Mouse (Mus musculus) heart, adult 18-20 months (tissue): Measurements from ENCODE around the gene Olfr1309. TPM values are rescaled to one million over a fixed set of nuclear protein-coding genes. Genes with fewer than 3 reads are reported as not detected.
"Not testable (repeated sequence)": the region's sequence is repeated elsewhere in the genome, so short reads cannot be mapped to it uniquely, and the experiment has no call there.

ENCODE experiments used
- DNase-seq, 2 experiments: peaks; one replicate each; pipeline ENCODE4 v3.0.0; 2021 to 2022; ENCODE audit warnings: mixed read lengths in 1 of 2
- long read RNA-seq, 2 experiments: library from polyadenylated mRNA; stranded (forward); transcript quantifications; one replicate each; pipeline ENCODE4 v2.0.0; 2021
- total RNA-seq, 2 experiments: library from RNA; stranded (reverse); gene quantifications; 2 replicates each; pipeline ENCODE4 v1.2.3; 2021

Olfr1309 gene
- total RNA-seq: not detected
- long read RNA-seq, experiment 1: 0 reads
- long read RNA-seq, experiment 2: 0 reads

GRCm38 (mm10) chr2:111990181-111990580, at the start of gene Olfr1309:
Gene Olfr1309, minus strand, starts transcription at chr2:111990281.
- DNase-seq: no peak

GRCm38 (mm10) chr2:112026971-112027370, 36.9 kb upstream of the Olfr1309 start:
- DNase-seq: not testable (repeated sequence)

GRCm38 (mm10) chr2:112024312-112024711, 34.2 kb upstream of the Olfr1309 start, which contains the start of gene Olfr1311:
Gene Olfr1311, minus strand, starts transcription at chr2:112024412.
- no peak for DNase-seq

GRCm38 (mm10) chr2:112014900-112015299, 24.8 kb upstream of the Olfr1309 start:
- DNase-seq: no peak

GRCm38 (mm10) chr2:112012608-112013007, 22.5 kb upstream of the Olfr1309 start, which contains the start of gene Olfr1310:
Gene Olfr1310, minus strand, starts transcription at chr2:112012708.
- no peak for DNase-seq

- no peak for DNase-seq
These were observed 25.2 kb downstream of the Olfr1309 start, which contains the start of gene Olfr1308 for GRCm38 (mm10) chr2:111964844-111965243. Gene Olfr1308, minus strand, starts transcription at chr2:111964944.

DNA sequence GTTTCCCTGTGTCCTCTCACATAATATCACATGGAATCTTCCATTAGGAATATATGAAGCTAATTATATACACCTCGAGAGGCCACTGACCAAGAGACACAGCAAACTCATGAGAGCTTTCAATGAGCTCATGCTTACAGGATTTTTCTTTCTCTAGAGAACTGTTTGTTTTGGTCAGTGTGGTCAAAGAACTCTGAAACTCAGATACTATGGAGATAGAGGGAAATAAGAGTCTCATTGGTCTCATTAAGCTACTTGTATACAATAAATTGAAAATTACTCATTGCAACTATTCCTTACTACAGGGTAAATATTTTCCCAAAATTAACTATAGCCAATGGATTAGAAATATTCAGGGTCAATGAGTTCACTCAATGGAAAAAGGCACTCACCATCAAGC, 40.7 kb downstream of the Olfr1309 start, which contains the start of gene Olfr1307:
Olfr1307 (minus strand) TSS at position 101 of the 400 bp plus-strand sequence.
- DNase-seq: no peak

Other genes starting within 250 kb of the Olfr1309 start
- gene Olfr1301, start 239.3 kb downstream of the Olfr1309 start, total RNA-seq: not detected
- not detected for gene Olfr1302, start 212.9 kb downstream of the Olfr1309 start, total RNA-seq
- gene Olfr1303, start 169.9 kb downstream of the Olfr1309 start, total RNA-seq: not detected
- not detected for gene Olfr1305, start 113.1 kb downstream of the Olfr1309 start, total RNA-seq
- gene Olfr1306, start 74.0 kb downstream of the Olfr1309 start, total RNA-seq: not detected
- gene Olfr1307, start 40.8 kb downstream of the Olfr1309 start, total RNA-seq: not detected
- not detected for gene Olfr1308, start 25.3 kb downstream of the Olfr1309 start, total RNA-seq
- not detected for gene Olfr1310, start 22.4 kb upstream of the Olfr1309 start, total RNA-seq
- gene Olfr1311, start 34.1 kb upstream of the Olfr1309 start, total RNA-seq: not detected
- gene Olfr1312, start 60.0 kb upstream of the Olfr1309 start, total RNA-seq: not detected
- gene Olfr1313, start 87.6 kb upstream of the Olfr1309 start, total RNA-seq: not detected
- gene Olfr1314, start 106.5 kb upstream of the Olfr1309 start, total RNA-seq: not detected
- not detected for gene Olfr1315-ps1, start 125.2 kb upstream of the Olfr1309 start, total RNA-seq
- gene Olfr1316, start 144.7 kb upstream of the Olfr1309 start, total RNA-seq: not detected
- gene Olfr1317, start 150.0 kb upstream of the Olfr1309 start, total RNA-seq: not detected
- not detected for gene Olfr1318, start 163.9 kb upstream of the Olfr1309 start, total RNA-seq
- 1 to 10 TPM; 2.0 to 3.0 TPM for gene Lpcat4, start 249.2 kb upstream of the Olfr1309 start, total RNA-seq